Mouse (Mus musculus): ENCODE measurements around the gene Cxcr4.

Gene Cxcr4

DNA sequence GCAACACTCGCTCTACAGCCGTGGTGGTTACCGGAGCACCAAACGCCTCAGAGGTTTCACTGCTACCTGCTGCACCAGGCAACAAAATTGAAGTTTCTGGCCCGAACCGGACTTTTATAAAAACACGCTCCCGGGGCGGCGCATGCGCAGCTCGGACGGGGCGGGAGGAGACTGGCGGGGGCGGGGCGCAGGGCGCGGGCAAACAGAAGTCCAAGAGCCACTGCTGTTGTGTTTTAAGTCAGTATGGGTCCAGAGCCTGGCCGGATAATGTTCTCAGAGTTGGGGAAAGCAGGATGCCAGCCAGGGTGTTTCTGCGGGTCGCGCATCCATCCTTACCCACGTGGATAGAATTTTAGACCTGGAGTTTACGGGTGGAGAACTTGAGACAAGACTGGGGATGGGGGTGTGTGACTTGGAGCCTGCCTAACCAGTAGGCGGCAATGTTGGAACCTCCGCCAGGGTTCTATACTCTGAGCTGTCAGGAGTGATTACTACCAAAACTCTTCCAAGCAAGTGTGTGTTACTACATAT, at the start of gene Cxcr4:
TSS of gene Cxcr4 (minus strand) at position 83 of the 531 bp plus-strand sequence.
- peak; percentile 48 for DNase-seq

GRCm38 (mm10) chr1:128639707-128640107, 47.6 kb upstream of the Cxcr4 start:
- DNase-seq, result no peak

- DNase-seq, result no peak
Observed at GRCm38 (mm10) chr1:128637230-128637740, 45.2 kb upstream of the Cxcr4 start.

- DNase-seq, result no peak
Observed at GRCm38 (mm10) chr1:128636258-128637229, 44.5 kb upstream of the Cxcr4 start.

- no peak for DNase-seq
Observed at GRCm38 (mm10) chr1:128633711-128634379, 41.8 kb upstream of the Cxcr4 start.

- DNase-seq, result no peak
Observed at GRCm38 (mm10) chr1:128632522-128632921, 40.4 kb upstream of the Cxcr4 start.

DNA sequence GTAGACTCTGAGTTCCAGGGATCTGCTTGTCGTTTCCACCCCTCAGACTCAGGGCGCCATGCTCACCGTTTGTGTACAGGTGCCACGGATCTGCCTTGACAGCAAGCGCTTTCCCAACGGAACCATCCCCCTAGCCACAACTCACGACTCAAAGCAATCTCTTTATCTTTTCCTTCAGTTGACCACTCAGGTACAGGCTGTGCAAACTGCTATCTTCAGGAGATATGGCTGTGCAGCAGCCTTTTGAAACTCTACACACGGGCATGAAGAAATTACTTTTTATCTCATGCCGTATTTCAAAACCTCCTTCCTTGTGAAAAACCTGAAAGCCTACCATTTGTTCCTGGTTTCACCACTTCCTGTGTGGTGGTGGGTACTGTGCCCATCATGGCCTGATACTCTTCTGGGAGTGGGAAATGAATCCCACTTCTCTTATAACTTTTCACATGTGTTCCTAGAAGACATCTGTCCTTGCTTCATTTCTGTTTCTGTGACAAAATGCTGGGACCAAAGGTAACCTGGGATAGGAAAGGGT, 34.1 kb upstream of the Cxcr4 start:
- DNase-seq, result no peak

GRCm38 (mm10) chr1:128623594-128623887, 31.4 kb upstream of the Cxcr4 start:
- DNase-seq, result no peak

- no peak for DNase-seq
Observed at GRCm38 (mm10) chr1:128622867-128623593, 30.9 kb upstream of the Cxcr4 start.

DNA sequence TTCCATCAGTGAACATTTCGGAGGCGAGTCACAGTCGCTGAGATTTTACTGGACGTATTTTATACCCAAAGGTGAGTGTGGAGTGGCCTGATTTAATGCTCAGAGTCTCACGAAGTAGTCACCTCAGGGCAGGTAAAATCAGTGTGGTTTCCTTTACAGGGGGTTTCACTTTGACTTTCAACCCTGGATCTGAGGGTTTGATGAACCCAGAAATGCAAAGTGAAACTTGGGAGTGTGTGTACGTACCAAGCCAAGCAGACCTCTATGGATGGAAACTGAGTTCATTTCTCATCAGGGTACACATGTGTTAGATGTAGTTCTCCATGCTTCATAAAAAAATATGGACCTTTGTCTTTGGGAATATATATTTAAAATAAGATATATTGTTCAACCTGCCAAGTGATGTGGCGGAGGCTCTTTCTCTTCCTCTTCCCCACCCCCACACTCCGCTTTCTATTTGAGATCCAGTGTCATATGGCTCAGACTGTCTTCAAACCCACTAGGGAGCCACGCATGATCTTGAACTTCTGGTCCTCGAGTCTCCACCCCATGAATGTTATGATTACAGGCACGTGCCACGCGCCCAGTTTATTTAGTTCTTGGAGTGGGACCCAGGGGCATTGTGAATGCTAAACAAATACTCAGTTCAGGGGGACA, 25.7 kb upstream of the Cxcr4 start:
- no peak for DNase-seq

DNA sequence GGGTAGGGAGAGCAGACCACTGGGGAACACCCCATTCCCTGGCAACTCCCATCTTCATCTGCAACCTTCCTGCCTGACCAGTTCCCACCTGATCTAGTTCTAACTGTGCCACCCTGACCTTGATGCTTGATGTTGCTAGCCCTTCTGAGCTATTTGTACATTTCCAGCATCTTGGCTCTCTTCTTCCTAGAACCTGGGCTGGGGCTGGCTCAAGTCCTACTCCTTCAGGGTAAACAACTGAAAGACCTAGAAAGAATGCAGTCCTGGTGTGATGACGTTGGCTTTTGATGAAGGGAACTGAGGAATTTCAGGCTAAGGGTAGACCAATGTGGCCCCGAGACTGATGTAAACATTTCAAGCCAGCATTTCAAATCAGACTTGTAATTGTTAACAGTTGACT, 24.5 kb upstream of the Cxcr4 start:
- no peak for DNase-seq

DNA sequence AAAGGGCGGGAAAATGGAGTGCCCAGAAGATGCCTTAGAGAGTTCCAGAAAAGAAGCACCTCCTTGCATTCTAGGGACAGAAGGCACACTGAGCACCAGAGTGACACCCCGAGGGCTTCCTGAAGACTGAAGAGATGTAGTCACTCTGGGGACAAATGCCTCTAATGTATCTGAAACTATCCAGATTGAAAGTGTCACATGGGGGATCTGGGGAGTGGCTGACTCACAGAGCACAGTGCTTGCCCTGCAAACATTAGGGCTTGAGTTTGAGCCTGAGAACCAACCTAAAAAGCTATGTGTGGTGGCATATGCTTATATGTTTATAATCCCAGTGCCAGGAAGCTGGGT, 23.3 kb upstream of the Cxcr4 start:
- DNase-seq, result no peak

DNA sequence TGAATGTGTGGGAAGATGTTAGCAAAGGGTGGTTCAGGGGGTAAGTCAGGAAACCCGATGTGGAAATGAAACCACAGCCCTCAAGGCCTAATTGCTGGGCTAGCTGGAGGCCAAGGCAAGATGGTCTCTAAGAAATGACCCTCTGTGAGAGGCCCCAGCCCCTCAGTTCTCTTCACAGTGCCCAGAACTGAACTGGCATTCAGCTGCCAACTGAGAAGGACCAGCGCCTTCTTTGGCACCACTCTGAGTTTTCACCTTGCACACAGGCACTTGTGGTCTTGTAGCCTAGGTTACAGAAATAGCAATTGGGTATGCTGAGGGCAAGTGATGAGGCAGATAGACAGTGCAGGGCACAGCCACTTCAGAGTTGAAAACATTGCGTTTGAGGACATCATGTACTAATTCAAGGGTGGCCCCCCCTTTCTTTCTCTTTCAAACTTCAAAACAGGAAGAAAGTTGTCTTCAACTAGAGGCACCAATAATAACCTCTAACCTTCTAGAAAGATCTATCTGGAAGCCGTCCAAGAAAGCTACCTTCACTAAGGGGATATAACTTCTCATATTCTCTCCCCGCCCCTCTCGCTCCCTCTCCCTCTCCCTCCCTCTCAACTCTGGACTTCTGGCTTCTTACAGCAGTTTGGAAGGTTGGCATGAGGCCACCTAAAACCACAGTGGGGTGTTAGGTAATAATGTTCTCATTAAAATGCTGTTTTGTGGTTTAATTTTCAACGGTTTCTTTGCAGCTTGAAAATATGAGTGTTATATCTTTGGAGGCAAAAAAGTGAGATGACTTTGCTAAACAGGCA, 22.8 kb upstream of the Cxcr4 start:
- DNase-seq, result no peak

DNA sequence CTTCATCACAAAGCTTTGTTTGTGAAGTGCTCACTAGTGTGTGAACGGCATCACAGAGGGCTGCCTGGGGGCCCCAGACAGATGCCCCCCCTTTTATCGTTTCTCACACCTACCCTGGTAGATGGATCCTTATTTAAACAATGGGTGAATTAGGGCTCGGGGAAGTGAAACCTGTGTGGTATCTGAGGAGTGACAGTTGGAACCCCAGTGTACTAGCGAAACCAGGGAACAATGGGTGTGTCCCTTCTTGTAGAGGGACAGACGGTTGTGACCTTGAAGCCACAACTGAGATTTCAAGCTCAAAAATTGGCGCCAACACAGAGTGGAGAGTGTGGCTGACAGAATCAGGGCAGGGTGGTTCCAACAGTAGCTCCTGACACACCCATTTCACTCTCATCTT, 16.0 kb upstream of the Cxcr4 start:
- DNase-seq, result no peak

- DNase-seq, result no peak
Observed at GRCm38 (mm10) chr1:128607423-128607822, 15.3 kb upstream of the Cxcr4 start.

DNA sequence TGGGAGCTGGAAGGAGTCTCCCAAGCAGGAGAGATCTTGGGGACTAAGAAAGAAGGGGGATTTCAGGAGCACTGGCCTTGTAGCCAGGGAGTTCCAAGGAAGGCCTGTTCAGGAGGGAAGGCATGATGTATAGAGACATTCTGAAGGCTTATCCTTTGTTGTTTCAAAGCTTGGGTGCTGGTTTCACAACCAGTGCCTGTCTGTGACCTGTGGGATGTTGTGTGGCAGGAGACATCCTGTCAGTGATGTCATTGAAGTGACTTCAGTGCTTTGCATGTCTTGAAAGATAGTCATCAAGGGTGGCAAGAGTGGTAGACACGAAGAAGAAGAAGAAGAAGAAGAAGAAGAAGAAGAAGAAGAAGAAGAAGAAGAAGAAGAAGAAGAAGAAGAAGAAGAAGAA, 13.7 kb upstream of the Cxcr4 start:
- DNase-seq, result no peak

DNA sequence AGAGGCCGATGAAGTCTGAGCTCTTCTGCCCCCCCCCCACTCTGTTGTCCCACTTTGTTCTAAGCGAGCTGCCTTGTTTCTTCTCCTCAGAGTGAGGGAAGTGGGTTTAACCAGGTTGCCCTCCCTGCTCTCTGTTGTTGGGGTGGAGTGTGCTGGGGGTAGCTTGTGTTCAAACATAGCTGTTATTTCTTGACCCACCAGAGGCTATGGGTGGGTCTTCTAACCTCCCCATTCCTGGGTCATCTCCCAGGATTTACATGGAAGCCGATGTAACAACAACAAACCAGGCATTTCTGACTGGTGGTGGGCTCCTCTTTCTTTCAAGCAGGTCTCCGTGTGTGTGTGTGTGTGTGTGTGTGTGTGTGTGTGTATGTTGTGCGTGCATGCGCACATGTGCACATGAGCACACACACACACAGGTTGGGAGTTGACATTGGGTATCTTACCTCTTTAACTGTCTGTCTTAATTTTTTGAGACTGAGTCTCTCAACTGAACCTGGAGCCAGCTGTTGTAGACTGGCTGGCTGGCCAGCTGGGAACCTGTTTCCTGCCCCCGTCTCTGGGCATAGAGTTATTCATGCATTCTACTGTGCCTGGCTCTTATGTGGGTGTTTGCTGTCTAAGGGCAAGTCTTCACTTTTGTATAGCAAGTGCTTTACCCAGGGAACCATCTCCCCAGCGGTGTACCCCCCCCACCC, 10.7 kb upstream of the Cxcr4 start:
- DNase-seq, result no peak

- no peak for DNase-seq
Observed at GRCm38 (mm10) chr1:128602018-128602687, 10.1 kb upstream of the Cxcr4 start.

- no peak for DNase-seq
Observed at GRCm38 (mm10) chr1:128601307-128601706, 9.2 kb upstream of the Cxcr4 start.

GRCm38 (mm10) chr1:128600549-128600948, 8.5 kb upstream of the Cxcr4 start:
- DNase-seq, result no peak
